Mouse (Mus musculus): ENCODE measurements around the gene Bmyc. TPM values are rescaled to one million over a fixed set of nuclear protein-coding genes. Genes with fewer than 3 reads are reported as not detected.
A peak's percentile ranks its signal among the peaks of the same experiment; 100 is the strongest.
"Not testable (repeated sequence)": the region's sequence is repeated elsewhere in the genome, so short reads cannot be mapped to it uniquely, and the experiment has no call there.

The Bmyc gene
- total and polyA plus RNA-seq, 3 experiments, result not detected

DNA sequence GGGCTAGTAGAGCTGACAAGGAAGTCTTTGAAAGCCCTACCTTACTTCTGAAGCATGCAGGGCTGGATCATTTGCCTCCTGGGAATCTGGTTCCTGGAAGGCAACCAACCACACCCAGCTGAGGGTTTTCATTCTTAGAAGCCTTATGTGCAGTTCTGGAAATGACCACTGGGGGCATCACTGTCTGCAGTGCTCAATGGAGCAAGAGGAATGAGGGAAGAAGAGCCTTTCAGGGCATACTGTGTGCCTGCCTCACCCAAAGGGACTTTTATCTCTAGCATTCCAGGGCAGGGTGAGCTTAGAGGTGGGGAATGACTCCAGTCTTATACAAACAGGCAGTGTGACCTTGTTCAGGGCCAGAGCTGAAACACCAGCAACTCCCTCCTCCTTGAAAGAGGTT is 11.9 kb upstream of the Bmyc start:
- Histone ChIP-seq H3K9me3 (replicated peaks) (no peaks in the 10 kb centered on the region), H3K36me3 (replicated peaks) (no peaks in the 10 kb centered on the region), H3K27me3 (ENCODE audit: insufficient read depth, low read length) (peaks cover 8% of the 10 kb centered on the region; the same call in 1 of the 2 replicates), H3K4me1 (ENCODE audit: insufficient read depth, low read depth, low read length) (no peaks in the 10 kb centered on the region), H3K4me3 (ENCODE audit: low read depth, low read length) (no peak overlapping the region)
- DNase-seq (ENCODE audit: low spot score) (peak; percentile 20), ATAC-seq (ENCODE audit: extremely low read depth, insufficient number of reproducible peaks, low FRiP score, poor library complexity, severe bottlenecking) (no peak)
- no peak for TF ChIP-seq TAL1 (conservative IDR thresholded peaks at IDR 0.05; ENCODE audit: low read depth, low read length)
- TF ChIP-seq CTCF (IDR thresholded peaks at IDR 0.05; ENCODE audit: low read depth, low read length), result peak; percentile 85
- no peak for TF ChIP-seq GATA2 (IDR thresholded peaks at IDR 0.05; ENCODE audit: borderline replicate concordance, low read depth, low read length)
- TF ChIP-seq GATA1 (IDR thresholded peaks at IDR 0.05; ENCODE audit: borderline replicate concordance, low read length), result no peak
- TF ChIP-seq POLR2AphosphoS5 (IDR thresholded peaks at IDR 0.05; ENCODE audit: insufficient replicate concordance, low read depth, low read length), result no peak

DNA sequence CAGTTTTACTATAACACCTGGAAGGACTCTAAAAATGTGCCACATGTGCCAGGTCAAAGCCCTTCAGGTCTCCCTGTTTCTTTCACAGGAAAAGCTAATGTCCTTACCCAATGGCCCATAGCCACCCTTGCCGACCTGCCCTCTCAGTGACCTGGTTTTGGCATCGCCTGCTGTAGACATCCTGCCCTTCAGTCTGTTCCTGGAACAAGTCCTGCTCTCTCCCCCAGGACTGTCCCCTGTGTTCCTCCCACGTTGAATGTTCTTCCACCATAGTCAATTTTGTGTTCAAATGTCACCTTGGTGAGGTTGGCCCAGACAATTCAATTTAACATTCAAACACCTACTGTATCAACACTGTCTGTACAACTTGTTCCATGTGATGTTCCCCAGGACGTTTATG is 9.6 kb upstream of the Bmyc start:
- no peak for DNase-seq (ENCODE audit: low spot score)
- Histone ChIP-seq H3K36me3 (replicated peaks) (no peaks in the 10 kb centered on the region), H3K9me3 (replicated peaks) (no peaks in the 10 kb centered on the region), H3K4me3 (ENCODE audit: low read depth, low read length) (no peak overlapping the region), H3K4me1 (ENCODE audit: insufficient read depth, low read depth, low read length) (no peaks in the 10 kb centered on the region), H3K27me3 (ENCODE audit: insufficient read depth, low read length) (peaks cover 11% of the 10 kb centered on the region; the same call in 1 of the 2 replicates)
- TF ChIP-seq GATA2 (IDR thresholded peaks at IDR 0.05; ENCODE audit: borderline replicate concordance, low read depth, low read length) (no peak), CTCF (IDR thresholded peaks at IDR 0.05; ENCODE audit: low read depth, low read length) (no peak), TAL1 (conservative IDR thresholded peaks at IDR 0.05; ENCODE audit: low read depth, low read length) (no peak), GATA1 (IDR thresholded peaks at IDR 0.05; ENCODE audit: borderline replicate concordance, low read length) (no peak), POLR2AphosphoS5 (IDR thresholded peaks at IDR 0.05; ENCODE audit: insufficient replicate concordance, low read depth, low read length) (no peak)
- ATAC-seq (ENCODE audit: extremely low read depth, insufficient number of reproducible peaks, low FRiP score, poor library complexity, severe bottlenecking), result no peak

DNA sequence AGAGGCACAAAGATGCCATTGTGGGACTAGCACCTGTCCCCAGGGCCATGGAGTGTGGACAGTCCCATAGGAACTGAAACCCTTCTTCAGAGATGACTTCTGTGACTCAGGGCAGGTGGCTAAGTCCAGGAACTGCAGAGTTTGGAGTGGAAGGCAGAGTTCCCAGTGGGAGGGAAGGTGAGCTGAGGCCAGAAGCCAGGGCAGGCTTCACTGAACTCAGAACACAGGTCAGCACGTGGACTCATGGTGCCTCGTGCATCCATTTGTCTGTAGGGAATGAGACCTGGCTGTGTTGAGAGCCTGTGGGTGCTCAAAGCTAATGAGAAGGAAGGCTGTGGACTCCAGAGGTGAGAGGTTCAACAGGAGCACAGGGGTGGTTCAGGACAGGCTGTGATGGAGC is 7.8 kb upstream of the Bmyc start:
- TF ChIP-seq CTCF (IDR thresholded peaks at IDR 0.05; ENCODE audit: low read depth, low read length) (no peak), GATA1 (IDR thresholded peaks at IDR 0.05; ENCODE audit: borderline replicate concordance, low read length) (no peak)
- Histone ChIP-seq H3K36me3 (replicated peaks) (no peaks in the 10 kb centered on the region), H3K27me3 (ENCODE audit: insufficient read depth, low read length) (peaks cover 11% of the 10 kb centered on the region; the same call in 1 of the 2 replicates), H3K4me3 (ENCODE audit: low read depth, low read length) (no peak overlapping the region), H3K4me1 (ENCODE audit: insufficient read depth, low read depth, low read length) (no peaks in the 10 kb centered on the region), H3K9me3 (replicated peaks) (no peaks in the 10 kb centered on the region)
- ATAC-seq (ENCODE audit: extremely low read depth, insufficient number of reproducible peaks, low FRiP score, poor library complexity, severe bottlenecking), result no peak
- DNase-seq (ENCODE audit: low spot score), result no peak

DNA sequence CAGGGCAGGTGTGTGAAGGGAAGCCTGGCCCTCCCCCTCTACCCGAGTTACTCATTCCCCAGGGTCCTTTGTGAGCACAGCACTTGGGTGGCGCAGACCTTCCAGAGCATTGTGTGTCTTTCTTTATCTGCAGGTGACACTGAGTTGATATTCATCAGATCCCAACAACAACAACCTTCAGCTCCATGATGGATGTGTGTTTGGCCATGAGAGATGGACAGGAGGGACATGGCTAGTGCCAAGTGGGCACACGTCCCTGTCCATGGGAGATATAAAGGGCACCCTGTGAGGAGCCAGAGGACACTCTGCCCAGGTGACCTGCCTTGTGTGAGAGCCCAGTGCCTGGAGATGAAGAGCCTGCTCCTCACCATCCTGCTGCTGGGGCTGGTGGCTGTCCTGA is 6.8 kb upstream of the Bmyc start, which contains the start of gene Obp2a:
TSS of gene Obp2a (plus strand) at position 301 of the 400 bp plus-strand sequence.
- not testable (repeated sequence) for H3K4me1 ChIP-seq (ENCODE audit: insufficient read depth, low read depth, low read length); ATAC-seq (ENCODE audit: extremely low read depth, insufficient number of reproducible peaks, low FRiP score, poor library complexity, severe bottlenecking); H3K9me3 ChIP-seq (replicated peaks); H3K4me3 ChIP-seq (ENCODE audit: low read depth, low read length); DNase-seq (ENCODE audit: low spot score); H3K36me3 ChIP-seq (replicated peaks)
- H3K27me3 ChIP-seq (ENCODE audit: insufficient read depth, low read length), result peaks cover 11% of the 10 kb centered on the region; the same call in 1 of the 2 replicates

DNA sequence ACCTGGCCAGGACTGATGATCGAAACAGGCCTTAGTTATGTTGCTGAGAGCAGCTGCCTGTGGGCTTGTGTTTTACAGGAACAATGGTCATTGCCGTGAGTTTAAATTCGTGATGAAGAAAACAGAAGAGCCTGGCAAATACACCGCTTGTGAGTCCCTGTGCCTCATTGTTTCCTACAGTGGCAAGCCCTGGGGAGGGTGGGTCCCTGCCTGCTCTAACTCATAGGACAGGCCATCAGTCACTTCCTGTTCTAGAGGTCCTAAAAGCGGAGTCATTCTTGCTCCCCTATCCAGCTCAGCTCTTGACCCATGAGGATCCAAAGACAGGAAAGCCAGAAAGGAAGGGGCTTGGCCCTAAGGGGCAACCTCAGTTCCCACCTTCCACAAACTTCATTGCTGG is 5.5 kb upstream of the Bmyc start:
- ATAC-seq (ENCODE audit: extremely low read depth, insufficient number of reproducible peaks, low FRiP score, poor library complexity, severe bottlenecking) (no peak), DNase-seq (ENCODE audit: low spot score) (no peak)
- Histone ChIP-seq H3K4me3 (ENCODE audit: low read depth, low read length) (no peak overlapping the region), H3K4me1 (ENCODE audit: insufficient read depth, low read depth, low read length) (no peaks in the 10 kb centered on the region), H3K27me3 (ENCODE audit: insufficient read depth, low read length) (peaks cover 11% of the 10 kb centered on the region; the same call in 1 of the 2 replicates), H3K9me3 (replicated peaks) (no peaks in the 10 kb centered on the region), H3K36me3 (replicated peaks) (no peaks in the 10 kb centered on the region)
- TF ChIP-seq POLR2AphosphoS5 (IDR thresholded peaks at IDR 0.05; ENCODE audit: insufficient replicate concordance, low read depth, low read length) (no peak), GATA1 (IDR thresholded peaks at IDR 0.05; ENCODE audit: borderline replicate concordance, low read length) (no peak), CTCF (IDR thresholded peaks at IDR 0.05; ENCODE audit: low read depth, low read length) (no peak), TAL1 (conservative IDR thresholded peaks at IDR 0.05; ENCODE audit: low read depth, low read length) (no peak), GATA2 (IDR thresholded peaks at IDR 0.05; ENCODE audit: borderline replicate concordance, low read depth, low read length) (no peak)

DNA sequence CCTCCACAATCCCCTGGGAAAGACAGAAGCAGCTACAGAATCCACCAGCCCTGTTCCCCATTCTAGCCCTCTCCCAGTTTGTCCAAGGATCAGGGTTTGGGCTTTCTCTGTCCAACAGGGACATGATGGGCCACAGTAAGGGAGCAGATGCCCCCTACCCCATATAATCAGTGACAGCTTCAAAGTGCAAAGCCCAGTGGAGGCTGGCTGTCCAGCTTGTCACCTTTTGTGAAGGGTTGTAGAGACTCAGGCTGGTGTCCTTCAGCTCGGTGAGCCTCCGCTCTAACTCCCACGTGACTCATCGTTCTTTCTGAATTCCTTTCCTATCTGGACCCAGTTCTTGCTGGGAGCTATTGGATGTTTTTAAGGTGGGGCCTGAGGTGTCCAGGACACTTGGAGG is 2.8 kb upstream of the Bmyc start:
- peaks cover 12% of the 10 kb centered on the region for H3K27me3 ChIP-seq (ENCODE audit: insufficient read depth, low read length)
- ATAC-seq (ENCODE audit: extremely low read depth, insufficient number of reproducible peaks, low FRiP score, poor library complexity, severe bottlenecking), result no peak
- DNase-seq (ENCODE audit: low spot score), result no peak
- no peaks in the 10 kb centered on the region for H3K36me3 ChIP-seq (replicated peaks)
- TF ChIP-seq CTCF (IDR thresholded peaks at IDR 0.05; ENCODE audit: low read depth, low read length), result no peak
- no peak for TF ChIP-seq TAL1 (conservative IDR thresholded peaks at IDR 0.05; ENCODE audit: low read depth, low read length)
- no peak for TF ChIP-seq POLR2AphosphoS5 (IDR thresholded peaks at IDR 0.05; ENCODE audit: insufficient replicate concordance, low read depth, low read length)
- no peak for TF ChIP-seq GATA2 (IDR thresholded peaks at IDR 0.05; ENCODE audit: borderline replicate concordance, low read depth, low read length)
- no peak for TF ChIP-seq GATA1 (IDR thresholded peaks at IDR 0.05; ENCODE audit: borderline replicate concordance, low read length)
- H3K4me3 ChIP-seq (ENCODE audit: low read depth, low read length), result no peak overlapping the region
- H3K4me1 ChIP-seq (ENCODE audit: insufficient read depth, low read depth, low read length), result no peaks in the 10 kb centered on the region
- H3K9me3 ChIP-seq (replicated peaks), result no peaks in the 10 kb centered on the region

DNA sequence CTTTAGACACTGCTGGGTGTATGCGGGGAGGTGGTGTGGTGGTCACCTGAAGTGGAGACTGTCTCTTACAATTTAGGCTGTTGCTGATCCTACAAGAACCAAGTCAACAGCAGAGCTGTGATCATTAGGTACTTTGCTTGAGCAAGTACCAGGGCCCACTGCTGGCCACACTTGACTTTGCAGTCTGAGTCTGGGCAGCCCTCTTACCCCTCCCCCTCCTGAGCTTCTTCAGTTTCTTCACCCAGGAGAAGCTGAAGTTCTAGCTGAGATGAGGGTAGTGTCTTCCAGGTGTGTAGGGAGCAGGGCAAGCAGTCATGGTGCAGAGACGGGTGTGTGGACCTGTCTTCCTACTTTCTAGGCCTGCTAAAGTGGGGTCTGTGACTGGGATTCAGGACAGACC is 1.6 kb downstream of the Bmyc start:
- DNase-seq (ENCODE audit: low spot score), result no peak
- Histone ChIP-seq H3K4me1 (ENCODE audit: insufficient read depth, low read depth, low read length) (no peaks in the 10 kb centered on the region), H3K4me3 (ENCODE audit: low read depth, low read length) (no peak overlapping the region)

DNA sequence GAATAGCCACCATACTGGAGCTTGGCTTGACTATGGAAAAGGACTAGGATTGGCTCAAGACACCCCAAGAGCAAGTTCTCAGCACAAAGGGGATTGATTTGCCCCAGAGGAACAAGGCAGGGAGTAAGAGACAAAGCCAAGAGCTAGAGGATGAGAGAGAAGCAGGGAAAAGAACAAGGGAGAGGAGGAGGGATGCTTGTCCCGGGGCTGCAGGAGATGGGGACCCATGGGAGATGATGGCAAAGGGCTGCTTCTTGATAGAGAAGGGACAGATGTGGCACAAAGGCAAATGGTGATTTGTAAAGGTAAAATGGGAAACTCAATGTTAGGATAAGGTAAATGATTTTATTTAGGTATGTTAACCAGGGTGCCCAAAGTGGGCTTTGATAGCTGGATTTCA is 2.5 kb downstream of the Bmyc start:
- H3K27me3 ChIP-seq (ENCODE audit: insufficient read depth, low read length), result not testable (repeated sequence)

More for the DNA sequence above, 1.6 kb downstream of the Bmyc start:
- TF ChIP-seq TAL1 (conservative IDR thresholded peaks at IDR 0.05; ENCODE audit: low read depth, low read length) (no peak), GATA1 (IDR thresholded peaks at IDR 0.05; ENCODE audit: borderline replicate concordance, low read length) (no peak), CTCF (IDR thresholded peaks at IDR 0.05; ENCODE audit: low read depth, low read length) (no peak), POLR2AphosphoS5 (IDR thresholded peaks at IDR 0.05; ENCODE audit: insufficient replicate concordance, low read depth, low read length) (no peak), GATA2 (IDR thresholded peaks at IDR 0.05; ENCODE audit: borderline replicate concordance, low read depth, low read length) (no peak)
- no peaks in the 10 kb centered on the region for H3K36me3 ChIP-seq (replicated peaks)
- no peak for ATAC-seq (ENCODE audit: extremely low read depth, insufficient number of reproducible peaks, low FRiP score, poor library complexity, severe bottlenecking)
- H3K27me3 ChIP-seq (ENCODE audit: insufficient read depth, low read length), result peaks cover 9% of the 10 kb centered on the region
- no peaks in the 10 kb centered on the region for H3K9me3 ChIP-seq (replicated peaks)

DNA sequence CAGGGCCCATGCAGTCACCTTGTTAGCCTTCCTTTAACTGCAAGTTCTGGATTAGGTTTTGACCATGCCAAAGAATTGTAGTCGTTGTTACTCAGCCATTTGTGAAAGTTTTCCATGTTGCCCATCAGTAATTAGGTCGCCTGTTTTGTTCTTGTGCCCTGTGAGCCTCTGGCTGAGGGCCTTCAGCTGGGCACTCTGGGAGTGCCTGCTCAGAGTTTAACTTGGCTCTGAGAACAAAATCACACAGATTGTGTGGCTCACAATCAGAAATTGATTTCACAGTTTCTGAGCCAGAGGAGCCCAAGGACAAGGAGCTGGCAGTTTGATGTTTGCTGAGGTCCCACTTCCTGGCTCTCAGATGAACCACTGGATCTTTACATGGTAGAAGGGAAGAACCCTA is 3.3 kb downstream of the Bmyc start:
- not testable (repeated sequence) for ATAC-seq (ENCODE audit: extremely low read depth, insufficient number of reproducible peaks, low FRiP score, poor library complexity, severe bottlenecking); H3K4me3 ChIP-seq (ENCODE audit: low read depth, low read length); H3K4me1 ChIP-seq (ENCODE audit: insufficient read depth, low read depth, low read length); H3K9me3 ChIP-seq (replicated peaks); DNase-seq (ENCODE audit: low spot score); H3K36me3 ChIP-seq (replicated peaks)
- H3K27me3 ChIP-seq (ENCODE audit: insufficient read depth, low read length), result peaks cover 14% of the 10 kb centered on the region

More for the DNA sequence above, 2.5 kb downstream of the Bmyc start:
- not testable (repeated sequence) for DNase-seq (ENCODE audit: low spot score); H3K4me3 ChIP-seq (ENCODE audit: low read depth, low read length); H3K4me1 ChIP-seq (ENCODE audit: insufficient read depth, low read depth, low read length); ATAC-seq (ENCODE audit: extremely low read depth, insufficient number of reproducible peaks, low FRiP score, poor library complexity, severe bottlenecking); H3K9me3 ChIP-seq (replicated peaks); H3K36me3 ChIP-seq (replicated peaks)

DNA sequence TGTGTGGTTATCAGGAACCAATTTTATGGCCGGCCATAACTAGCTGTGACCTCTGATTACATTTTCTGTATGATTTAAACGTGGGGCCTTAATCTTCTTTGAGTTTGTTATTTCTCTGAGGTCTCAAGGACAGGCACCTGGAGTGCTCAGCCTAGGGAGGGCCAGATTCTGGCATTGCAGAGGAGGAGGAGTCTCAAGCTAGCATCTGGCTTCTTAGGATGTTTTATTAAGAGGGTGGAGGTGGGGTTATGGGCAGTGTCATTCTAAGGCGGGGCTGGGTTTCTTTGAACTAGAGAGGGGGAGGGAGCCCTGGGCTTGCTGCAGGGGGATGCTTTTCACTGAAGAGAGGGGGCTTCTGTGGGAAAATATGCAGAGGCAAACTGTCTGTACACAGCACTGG is 5.1 kb downstream of the Bmyc start:
- not testable (repeated sequence) for H3K9me3 ChIP-seq (replicated peaks); ATAC-seq (ENCODE audit: extremely low read depth, insufficient number of reproducible peaks, low FRiP score, poor library complexity, severe bottlenecking); DNase-seq (ENCODE audit: low spot score); H3K4me1 ChIP-seq (ENCODE audit: insufficient read depth, low read depth, low read length); H3K36me3 ChIP-seq (replicated peaks); H3K4me3 ChIP-seq (ENCODE audit: low read depth, low read length)
- H3K27me3 ChIP-seq (ENCODE audit: insufficient read depth, low read length), result peaks cover 11% of the 10 kb centered on the region

Data from G1E (cell line).